Mouse (Mus musculus): ENCODE data around the gene Prickle4. TPM values are rescaled to one million over a fixed set of nuclear protein-coding genes. Genes with fewer than 3 reads are reported as not detected.

The Prickle4 gene
- polyA plus RNA-seq, 1 experiment from 2014 or later: 0.42 TPM

DNA sequence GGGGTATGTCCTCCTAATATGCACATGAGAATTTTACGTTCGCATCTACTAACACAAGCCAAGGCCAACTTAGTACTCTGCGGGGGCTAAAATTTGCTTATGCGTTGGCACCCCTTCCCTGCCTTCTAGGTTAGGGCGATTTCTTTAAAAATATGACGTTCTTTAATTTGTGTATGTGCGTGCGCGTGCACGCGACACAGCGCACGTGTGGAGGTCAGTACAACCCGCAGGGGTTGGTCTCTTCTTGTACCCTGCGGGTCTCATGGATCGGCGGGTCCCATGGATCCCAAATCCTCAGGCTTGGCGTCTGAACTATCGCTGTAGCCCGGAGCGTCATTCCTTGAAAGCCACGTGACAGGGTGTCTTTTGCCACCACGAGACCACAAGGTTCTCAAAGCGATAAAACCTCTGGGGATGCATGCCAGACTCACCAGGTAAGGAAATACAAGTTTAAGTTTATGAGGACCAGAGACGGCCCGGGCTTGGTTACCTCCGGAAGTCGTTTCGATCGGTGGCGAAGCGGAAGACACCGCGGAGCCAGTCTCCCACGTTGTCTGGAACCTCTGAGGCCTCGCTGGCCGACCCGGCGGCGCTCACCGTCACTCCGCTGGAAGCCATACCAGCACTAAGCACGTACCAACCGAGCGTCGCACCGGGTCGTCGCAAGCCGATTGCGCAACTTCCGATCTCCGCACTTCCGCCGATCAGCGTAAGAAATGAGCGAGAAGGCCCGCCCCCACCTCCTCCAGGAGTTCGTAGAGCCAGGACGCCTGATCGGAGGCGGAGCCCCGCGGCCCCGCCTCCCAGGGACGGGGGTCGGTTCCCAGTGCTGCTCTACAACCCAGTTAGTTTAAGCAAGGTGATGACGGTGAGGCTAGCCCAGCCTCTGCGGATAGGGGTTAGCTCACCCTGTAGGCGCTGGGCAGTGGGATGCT lies 6.9 kb downstream of the Prickle4 start:
- Histone ChIP-seq H3K36me3 (ENCODE audit: control insufficient read depth, insufficient read depth, low read length) (peaks cover 26% of the 10 kb centered on the region), H3K9me3 (replicated peaks; ENCODE audit: control insufficient read depth, low read length) (no peaks in the 10 kb centered on the region), H3K9ac (ENCODE audit: low read length) (peak overlapping the region; percentile 85), H3K4me3 (ENCODE audit: low read depth, low read length) (peak overlapping the region; percentile 81), H3K4me1 (ENCODE audit: control insufficient read depth, insufficient read depth, low read length) (peaks cover 12% of the 10 kb centered on the region), H3K4me2 (ENCODE audit: low read length) (peak overlapping the region; percentile 96), H3K27ac (ENCODE audit: low read depth, low read length) (peak overlapping the region; percentile 75), H3K27me3 (replicated peaks; ENCODE audit: control insufficient read depth, insufficient read depth, low read length) (no peaks in the 10 kb centered on the region)
- ATAC-seq (peak; percentile 89), DNase-seq (ENCODE audit: low spot score) (peak; percentile 99)
- WGBS: under 1% methylated on average over 69 of the region's 70 CpGs

GRCm38 (mm10) chr17:47682836-47683235 lies 11.7 kb downstream of the Prickle4 start:
- ATAC-seq (no peak), DNase-seq (ENCODE audit: low spot score) (no peak)
- Histone ChIP-seq H3K9ac (ENCODE audit: low read length) (no peak overlapping the region), H3K36me3 (ENCODE audit: control insufficient read depth, insufficient read depth, low read length) (peaks cover 71% of the 10 kb centered on the region), H3K4me1 (ENCODE audit: control insufficient read depth, insufficient read depth, low read length) (peaks cover 6% of the 10 kb centered on the region), H3K27me3 (replicated peaks; ENCODE audit: control insufficient read depth, insufficient read depth, low read length) (no peaks in the 10 kb centered on the region), H3K4me2 (ENCODE audit: low read length) (no peak overlapping the region), H3K9me3 (replicated peaks; ENCODE audit: control insufficient read depth, low read length) (no peaks in the 10 kb centered on the region), H3K4me3 (ENCODE audit: low read depth, low read length) (no peak overlapping the region), H3K27ac (ENCODE audit: low read depth, low read length) (no peak overlapping the region)
- WGBS: 87% methylated on average over 4 of the region's 4 CpGs

GRCm38 (mm10) chr17:47678702-47679101 lies 15.8 kb downstream of the Prickle4 start:
- Histone ChIP-seq H3K9ac (ENCODE audit: low read length) (no peak overlapping the region), H3K27ac (ENCODE audit: low read depth, low read length) (no peak overlapping the region), H3K36me3 (ENCODE audit: control insufficient read depth, insufficient read depth, low read length) (peaks cover 78% of the 10 kb centered on the region), H3K4me2 (ENCODE audit: low read length) (no peak overlapping the region), H3K9me3 (replicated peaks; ENCODE audit: control insufficient read depth, low read length) (no peaks in the 10 kb centered on the region), H3K4me1 (ENCODE audit: control insufficient read depth, insufficient read depth, low read length) (no peaks in the 10 kb centered on the region), H3K4me3 (ENCODE audit: low read depth, low read length) (no peak overlapping the region), H3K27me3 (replicated peaks; ENCODE audit: control insufficient read depth, insufficient read depth, low read length) (no peaks in the 10 kb centered on the region)
- WGBS: 88% methylated on average over 5 of the region's 5 CpGs
- DNase-seq (ENCODE audit: low spot score) (no peak), ATAC-seq (no peak)

- Histone ChIP-seq H3K36me3 (ENCODE audit: control insufficient read depth, insufficient read depth, low read length) (peaks cover 78% of the 10 kb centered on the region), H3K9ac (ENCODE audit: low read length) (no peak overlapping the region), H3K27ac (ENCODE audit: low read depth, low read length) (no peak overlapping the region), H3K9me3 (replicated peaks; ENCODE audit: control insufficient read depth, low read length) (no peaks in the 10 kb centered on the region), H3K4me1 (ENCODE audit: control insufficient read depth, insufficient read depth, low read length) (no peaks in the 10 kb centered on the region), H3K27me3 (replicated peaks; ENCODE audit: control insufficient read depth, insufficient read depth, low read length) (no peaks in the 10 kb centered on the region), H3K4me2 (ENCODE audit: low read length) (no peak overlapping the region), H3K4me3 (ENCODE audit: low read depth, low read length) (no peak overlapping the region)
- 94% methylated on average over 5 of the region's 5 CpGs for WGBS
- no peak for DNase-seq (ENCODE audit: low spot score)
- ATAC-seq: no peak
These were observed 16.3 kb downstream of the Prickle4 start for GRCm38 (mm10) chr17:47678238-47678637.

DNA sequence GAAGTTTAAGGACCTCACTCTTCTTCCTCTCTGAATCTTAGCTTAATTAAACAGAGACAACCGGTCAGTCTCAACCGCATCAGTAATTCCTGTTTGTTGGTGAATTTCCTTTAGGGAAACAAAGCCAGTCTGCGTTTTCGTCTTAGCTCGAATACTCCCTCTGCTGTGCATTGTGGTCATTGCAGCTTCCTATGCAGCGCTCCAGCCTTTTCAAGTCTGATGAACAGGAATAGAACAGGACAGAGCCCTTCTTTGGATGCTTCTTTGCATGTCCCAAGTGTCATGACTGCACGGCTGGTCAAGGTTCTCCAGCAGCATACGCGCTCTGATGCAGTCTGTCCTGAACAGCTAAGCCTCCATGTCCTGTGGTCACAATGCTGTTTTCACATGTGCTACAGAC lies 18.0 kb downstream of the Prickle4 start:
- H3K27me3 ChIP-seq (replicated peaks; ENCODE audit: control insufficient read depth, insufficient read depth, low read length): peaks cover 11% of the 10 kb centered on the region
- DNase-seq (ENCODE audit: low spot score) (peak; percentile 86), ATAC-seq (no peak)
- 19% methylated on average over 9 of the region's 9 CpGs for WGBS
- peaks cover 73% of the 10 kb centered on the region for H3K36me3 ChIP-seq (ENCODE audit: control insufficient read depth, insufficient read depth, low read length)
- no peak overlapping the region; the same call in 1 of the 2 replicates for H3K9ac ChIP-seq (ENCODE audit: low read length)
- no peak overlapping the region for H3K27ac ChIP-seq (ENCODE audit: low read depth, low read length)
- peaks cover 4% of the 10 kb centered on the region; the same call in 1 of the 2 replicates for H3K4me1 ChIP-seq (ENCODE audit: control insufficient read depth, insufficient read depth, low read length)
- no peak overlapping the region for H3K4me2 ChIP-seq (ENCODE audit: low read length)
- no peak overlapping the region for H3K4me3 ChIP-seq (ENCODE audit: low read depth, low read length)
- H3K9me3 ChIP-seq (replicated peaks; ENCODE audit: control insufficient read depth, low read length): no peaks in the 10 kb centered on the region

- peaks cover 4% of the 10 kb centered on the region; the same call in 1 of the 2 replicates for H3K4me1 ChIP-seq (ENCODE audit: control insufficient read depth, insufficient read depth, low read length)
- 5% methylated on average over 68 of the region's 68 CpGs for WGBS
- ATAC-seq: peak; percentile 47
- no peak overlapping the region for H3K27ac ChIP-seq (ENCODE audit: low read depth, low read length)
- H3K9me3 ChIP-seq (replicated peaks; ENCODE audit: control insufficient read depth, low read length): no peaks in the 10 kb centered on the region
- H3K27me3 ChIP-seq (replicated peaks; ENCODE audit: control insufficient read depth, insufficient read depth, low read length): peaks cover 14% of the 10 kb centered on the region
- H3K4me3 ChIP-seq (ENCODE audit: low read depth, low read length): peak overlapping the region; percentile 26
- peak overlapping the region; percentile 47 for H3K4me2 ChIP-seq (ENCODE audit: low read length)
- peak overlapping the region; percentile 43 for H3K9ac ChIP-seq (ENCODE audit: low read length)
- peak; percentile 46 for DNase-seq (ENCODE audit: low spot score)
- H3K36me3 ChIP-seq (ENCODE audit: control insufficient read depth, insufficient read depth, low read length): peaks cover 36% of the 10 kb centered on the region
These were observed 22.0 kb downstream of the Prickle4 start for GRCm38 (mm10) chr17:47672311-47673111.

- no peak for ATAC-seq
- Histone ChIP-seq H3K4me2 (ENCODE audit: low read length) (peak overlapping the region; percentile 47), H3K27me3 (replicated peaks; ENCODE audit: control insufficient read depth, insufficient read depth, low read length) (peaks cover 14% of the 10 kb centered on the region), H3K4me1 (ENCODE audit: control insufficient read depth, insufficient read depth, low read length) (peaks cover 4% of the 10 kb centered on the region; the same call in 1 of the 2 replicates), H3K27ac (ENCODE audit: low read depth, low read length) (no peak overlapping the region), H3K4me3 (ENCODE audit: low read depth, low read length) (peak overlapping the region; percentile 26), H3K9ac (ENCODE audit: low read length) (peak overlapping the region; percentile 43; the same call in 1 of the 2 replicates), H3K9me3 (replicated peaks; ENCODE audit: control insufficient read depth, low read length) (no peaks in the 10 kb centered on the region), H3K36me3 (ENCODE audit: control insufficient read depth, insufficient read depth, low read length) (peaks cover 33% of the 10 kb centered on the region)
- DNase-seq (ENCODE audit: low spot score): no peak
- 15% methylated on average over 14 of the region's 14 CpGs for WGBS
These were observed 22.6 kb downstream of the Prickle4 start for GRCm38 (mm10) chr17:47671988-47672310.

DNA sequence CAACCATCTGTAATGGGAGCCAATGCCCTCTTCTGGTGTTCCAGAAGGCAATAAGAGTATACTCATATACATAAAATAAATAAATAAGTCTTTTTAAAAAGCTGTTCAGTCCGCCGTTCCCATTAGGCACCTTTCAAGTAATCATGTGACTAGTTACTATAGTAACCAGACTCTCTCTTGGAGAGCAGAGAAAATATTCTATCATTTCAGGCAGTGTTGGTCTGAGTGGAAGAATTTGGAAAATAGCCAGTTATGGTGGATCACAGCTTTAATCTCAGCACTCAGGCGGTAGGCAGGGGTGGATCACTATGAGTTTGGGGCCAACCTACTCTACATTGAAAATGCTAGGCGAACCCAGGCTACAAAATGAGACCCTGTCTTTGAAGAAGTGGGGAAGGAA lies 25.4 kb downstream of the Prickle4 start:
- no peaks in the 10 kb centered on the region for H3K9me3 ChIP-seq (replicated peaks; ENCODE audit: control insufficient read depth, low read length)
- ATAC-seq: peak; percentile 53; the same call in 1 of the 2 replicates
- H3K27ac ChIP-seq (ENCODE audit: low read depth, low read length): no peak overlapping the region

More for the DNA sequence above, 25.4 kb downstream of the Prickle4 start:
- 47% methylated on average over 4 of the region's 4 CpGs for WGBS
- H3K4me3 ChIP-seq (ENCODE audit: low read depth, low read length): no peak overlapping the region
- peak; percentile 71 for DNase-seq (ENCODE audit: low spot score)
- peaks cover 4% of the 10 kb centered on the region; the same call in 1 of the 2 replicates for H3K4me1 ChIP-seq (ENCODE audit: control insufficient read depth, insufficient read depth, low read length)
- H3K9ac ChIP-seq (ENCODE audit: low read length): no peak overlapping the region
- no peak overlapping the region for H3K4me2 ChIP-seq (ENCODE audit: low read length)
- H3K27me3 ChIP-seq (replicated peaks; ENCODE audit: control insufficient read depth, insufficient read depth, low read length): peaks cover 14% of the 10 kb centered on the region
- peaks cover 15% of the 10 kb centered on the region for H3K36me3 ChIP-seq (ENCODE audit: control insufficient read depth, insufficient read depth, low read length)

Data from forebrain, embryonic 14.5 days (tissue).